Mouse (Mus musculus): ENCODE data around the gene Kbtbd2.

GRCm38 (mm10) chr6:56825657-56826056 is 28.0 kb upstream of the Kbtbd2 start:
- TF ChIP-seq CTCF (IDR thresholded peaks at IDR 0.05; ENCODE audit: low read depth, low read length) = no peak
- TF ChIP-seq POLR2A (IDR thresholded peaks at IDR 0.05; ENCODE audit: insufficient read depth, low read length) = no peak

Data from ES-Bruce4 (cell line).